Mouse (Mus musculus) left cerebral cortex, postnatal 25 days (tissue): ENCODE measurements around the gene Gm10160. TPM values are rescaled to one million over a fixed set of nuclear protein-coding genes. Genes with fewer than 3 reads are reported as not detected.
A peak's percentile ranks its signal among the peaks of the same experiment; 100 is the strongest.
"Not testable (repeated sequence)": the region's sequence is repeated elsewhere in the genome, so short reads cannot be mapped to it uniquely, and the experiment has no call there.

Experiments used
- DNase-seq, 2 experiments: peaks; one replicate each; pipeline ENCODE4 v3.0.0; 2022; ENCODE audit warnings: low spot score in 2 of 2, mixed read lengths in 1 of 2
- intact Hi-C: fragments of 180-260 bp; cut with DNase I; formaldehyde crosslinking; loops from one replicate; pipeline ENCODE4 v1.15.1; 2025
- total RNA-seq, 2 experiments: library from RNA; stranded (reverse); gene quantifications; 2 replicates each; pipeline ENCODE4 v1.2.3; 2021

The Gm10160 gene
- total RNA-seq, 2 experiments from 2014 or later, result not detected

GRCm38 (mm10) chr7:81860071-81860470 lies 4.5 kb upstream of the Gm10160 start:
- intact Hi-C loops, result loop anchor here (1.0 to 10.0 kb wide), 3 partner anchors 31 to 255 kb away; partner anchors contain the start of genes 3110040N11Rik and Btbd1
- DNase-seq, result peak; percentile 54 to 73

- DNase-seq, result peak in 1 of 2 experiments; percentile 47
- intact Hi-C loops, result no loop called here
Observed at GRCm38 (mm10) chr7:81858968-81859721, 3.6 kb upstream of the Gm10160 start, which contains the start of gene Tm6sf1. TSS of gene Tm6sf1 (plus strand) at chr7:81859001.

GRCm38 (mm10) chr7:81858236-81858635 lies 2.6 kb upstream of the Gm10160 start:
- intact Hi-C loops, result no loop called here
- DNase-seq, result no peak

- intact Hi-C loops, result no loop called here
- DNase-seq, result no peak
Observed at GRCm38 (mm10) chr7:81856221-81856620, 627 bp upstream of the Gm10160 start.

GRCm38 (mm10) chr7:81854568-81855307 lies 856 bp downstream of the Gm10160 start:
- DNase-seq, result peak in 1 of 2 experiments; percentile 50
- intact Hi-C loops, result no loop called here

GRCm38 (mm10) chr7:81851706-81852105 lies 3.9 kb downstream of the Gm10160 start:
- DNase-seq, result no peak
- intact Hi-C loops, result no loop called here

- no peak for DNase-seq
- intact Hi-C loops, result no loop called here
Observed at GRCm38 (mm10) chr7:81850171-81850570, 5.4 kb downstream of the Gm10160 start.

GRCm38 (mm10) chr7:81849633-81850032 lies 6.0 kb downstream of the Gm10160 start:
- intact Hi-C loops, result no loop called here
- no peak for DNase-seq

GRCm38 (mm10) chr7:81849214-81849613 lies 6.4 kb downstream of the Gm10160 start:
- DNase-seq, result no peak
- intact Hi-C loops, result no loop called here

GRCm38 (mm10) chr7:81847777-81848176 lies 7.8 kb downstream of the Gm10160 start:
- intact Hi-C loops, result no loop called here
- DNase-seq, result no peak

GRCm38 (mm10) chr7:81847010-81847409 lies 8.6 kb downstream of the Gm10160 start:
- intact Hi-C loops, result no loop called here
- DNase-seq, result no peak

GRCm38 (mm10) chr7:81846008-81846407 lies 9.6 kb downstream of the Gm10160 start:
- intact Hi-C loops, result no loop called here
- no peak for DNase-seq

- DNase-seq, result no peak
- intact Hi-C loops, result no loop called here
Observed at GRCm38 (mm10) chr7:81845313-81845712, 10.3 kb downstream of the Gm10160 start.

- DNase-seq, result no peak
- intact Hi-C loops, result no loop called here
Observed at GRCm38 (mm10) chr7:81844801-81845200, 10.8 kb downstream of the Gm10160 start.

- DNase-seq, result no peak
- intact Hi-C loops, result no loop called here
Observed at GRCm38 (mm10) chr7:81843903-81844302, 11.7 kb downstream of the Gm10160 start.

GRCm38 (mm10) chr7:81842998-81843397 lies 12.6 kb downstream of the Gm10160 start:
- no peak for DNase-seq
- intact Hi-C loops, result no loop called here

GRCm38 (mm10) chr7:81842141-81842540 lies 13.5 kb downstream of the Gm10160 start:
- intact Hi-C loops, result no loop called here
- DNase-seq, result no peak

GRCm38 (mm10) chr7:81841439-81841838 lies 14.2 kb downstream of the Gm10160 start:
- intact Hi-C loops, result no loop called here
- DNase-seq, result no peak

- intact Hi-C loops, result no loop called here
- peak in 1 of 2 experiments; percentile 88 for DNase-seq
Observed at GRCm38 (mm10) chr7:81840661-81841181, 14.9 kb downstream of the Gm10160 start.

- no peak for DNase-seq
- intact Hi-C loops, result no loop called here
Observed at GRCm38 (mm10) chr7:81839746-81840145, 15.8 kb downstream of the Gm10160 start.

- DNase-seq, intact Hi-C loops: not testable (repeated sequence)
Observed at GRCm38 (mm10) chr7:81837771-81838170, 17.8 kb downstream of the Gm10160 start.
